Mouse (Mus musculus) heart, embryonic 13.5 days (tissue): ENCODE results near the gene Slc8b1. TPM values are rescaled to one million over a fixed set of nuclear protein-coding genes. Genes with fewer than 3 reads are reported as not detected.

Source experiments
- ATAC-seq: fragments of 200-750 bp; cut with Nextera tagmentation; 2 replicates; pipeline ENCODE4 v1.8.0; 2017; ENCODE audit warnings: moderate TSS enrichment; ENCODE audit not compliant: insufficient number of reproducible peaks, low FRiP score, low TSS enrichment; ENCODE audit errors: extremely low read depth
- H3K27ac ChIP-seq: fragments of 300-500 bp; sonication (generic); replicated peaks from 2 replicates; pipeline ENCODE4 v1.5.1; 2015; ENCODE audit warnings: moderate library complexity, mild to moderate bottlenecking, inconsistent platforms
- H3K27me3 ChIP-seq: fragments of 300-500 bp; sonication (generic); replicated peaks from 2 replicates; pipeline ENCODE4 v1.6.1; 2015; ENCODE audit warnings: mild to moderate bottlenecking, inconsistent platforms
- H3K36me3 ChIP-seq: fragments of 300-500 bp; sonication (generic); 2 replicates; pipeline ENCODE4 v1.6.1; 2015; ENCODE audit warnings: mild to moderate bottlenecking, inconsistent platforms
- H3K4me1 ChIP-seq: fragments of 300-500 bp; sonication (generic); 2 replicates; pipeline ENCODE4 v1.6.1; 2015; ENCODE audit warnings: inconsistent platforms
- H3K4me2 ChIP-seq: fragments of 300-500 bp; sonication (generic); 2 replicates; pipeline ENCODE4 v1.6.1; 2015; ENCODE audit warnings: inconsistent platforms, mild to moderate bottlenecking, moderate library complexity
- H3K4me3 ChIP-seq: fragments of 300-500 bp; sonication (generic); 2 replicates; pipeline ENCODE4 v1.5.1; 2015; ENCODE audit warnings: moderate library complexity, mild to moderate bottlenecking, inconsistent platforms
- H3K9ac ChIP-seq: fragments of 300-500 bp; sonication (generic); 2 replicates; pipeline ENCODE4 v1.6.1; 2015; ENCODE audit warnings: inconsistent platforms, mild to moderate bottlenecking, moderate library complexity
- H3K9me3 ChIP-seq: fragments of 300-500 bp; sonication (generic); 2 replicates; pipeline ENCODE4 v1.6.1; 2016; ENCODE audit warnings: inconsistent platforms
- WGBS: fragments of 180-500 bp; shearing (Covaris S2); methylation state at CpG from one replicate; pipeline ENCODE4 v1.1.7; 2015; ENCODE audit warnings: mixed read lengths; 5-methylcytosine and 5-hydroxymethylcytosine counted together
- polyA plus RNA-seq: library from polyadenylated mRNA; unstranded; fragments of >200 nt; fragmentation: Nextera tagmentation; extraction: Ambion mirVana; gene quantifications from 2 replicates; pipeline ENCODE4 v1.2.1, GENCODE M21; 2015

Gene Slc8b1
- polyA plus RNA-seq, 1 experiment from 2014 or later = 4.6 TPM

GRCm38 (mm10) chr5:120476296-120476695, 34.7 kb upstream of the Slc8b1 start, which contains the start of gene Sds:
Sds (plus strand) TSS chr5:120476526.
- peak within 1 kb of the TSS; percentile 42 for H3K4me2 ChIP-seq
- no peaks in the 10 kb centered on the region for H3K9me3 ChIP-seq
- no peak within 1 kb of the TSS for H3K27ac ChIP-seq
- H3K4me3 ChIP-seq = no peak within 1 kb of the TSS
- ATAC-seq = no peak
- peak within 1 kb of the TSS; percentile 6; the same call in 1 of the 2 replicates for H3K9ac ChIP-seq
- H3K4me1 ChIP-seq = peaks cover 6% of the 10 kb centered on the region; the same call in 1 of the 2 replicates
- H3K36me3 ChIP-seq = no peaks in the 10 kb centered on the region
- peaks cover 35% of the 10 kb centered on the region for H3K27me3 ChIP-seq
- WGBS = 16% methylated on average over 13 of the region's 13 CpGs

- Histone ChIP-seq H3K27ac (no peak overlapping the region), H3K4me3 (no peak overlapping the region), H3K4me2 (no peak overlapping the region), H3K4me1 (peaks cover 6% of the 10 kb centered on the region; the same call in 1 of the 2 replicates), H3K9ac (no peak overlapping the region), H3K36me3 (no peaks in the 10 kb centered on the region), H3K9me3 (no peaks in the 10 kb centered on the region), H3K27me3 (peaks cover 26% of the 10 kb centered on the region)
- no peak for ATAC-seq
- WGBS = 79% methylated on average over 5 of the region's 5 CpGs
Observed at GRCm38 (mm10) chr5:120477993-120478392, 33.0 kb upstream of the Slc8b1 start.

GRCm38 (mm10) chr5:120479538-120479937, 31.4 kb upstream of the Slc8b1 start:
- Histone ChIP-seq H3K4me2 (no peak overlapping the region), H3K36me3 (peaks cover 8% of the 10 kb centered on the region), H3K27me3 (peaks cover 26% of the 10 kb centered on the region), H3K4me3 (no peak overlapping the region), H3K9ac (no peak overlapping the region), H3K9me3 (no peaks in the 10 kb centered on the region), H3K27ac (no peak overlapping the region), H3K4me1 (peaks cover 6% of the 10 kb centered on the region; the same call in 1 of the 2 replicates)
- WGBS = 62% methylated on average over 4 of the region's 4 CpGs
- ATAC-seq = no peak

DNA sequence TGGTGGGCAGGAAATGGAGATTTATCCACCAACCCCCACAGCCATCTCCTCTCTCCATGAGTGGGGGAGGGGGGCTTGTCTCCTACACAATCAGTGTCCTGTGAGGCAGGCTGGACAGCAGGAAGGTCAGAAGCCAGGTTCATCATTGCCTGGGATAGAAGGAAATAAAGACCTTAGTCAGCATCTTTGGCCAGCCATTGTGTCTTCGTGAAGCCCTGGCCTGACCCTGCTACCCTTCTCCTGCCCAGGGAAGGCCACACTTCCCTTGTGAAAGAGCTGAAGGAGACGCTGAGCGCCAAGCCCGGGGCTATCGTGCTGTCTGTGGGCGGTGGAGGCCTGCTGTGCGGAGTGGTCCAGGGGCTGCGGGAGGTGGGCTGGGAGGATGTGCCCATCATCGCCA, 29.8 kb upstream of the Slc8b1 start:
- no peak overlapping the region for H3K4me2 ChIP-seq
- H3K27ac ChIP-seq = no peak overlapping the region
- no peak overlapping the region for H3K4me3 ChIP-seq
- H3K27me3 ChIP-seq = peaks cover 18% of the 10 kb centered on the region
- H3K36me3 ChIP-seq = peaks cover 25% of the 10 kb centered on the region
- H3K4me1 ChIP-seq = peaks cover 3% of the 10 kb centered on the region; the same call in 1 of the 2 replicates
- ATAC-seq = no peak
- no peaks in the 10 kb centered on the region for H3K9me3 ChIP-seq
- 74% methylated on average over 9 of the region's 9 CpGs for WGBS
- H3K9ac ChIP-seq = no peak overlapping the region

DNA sequence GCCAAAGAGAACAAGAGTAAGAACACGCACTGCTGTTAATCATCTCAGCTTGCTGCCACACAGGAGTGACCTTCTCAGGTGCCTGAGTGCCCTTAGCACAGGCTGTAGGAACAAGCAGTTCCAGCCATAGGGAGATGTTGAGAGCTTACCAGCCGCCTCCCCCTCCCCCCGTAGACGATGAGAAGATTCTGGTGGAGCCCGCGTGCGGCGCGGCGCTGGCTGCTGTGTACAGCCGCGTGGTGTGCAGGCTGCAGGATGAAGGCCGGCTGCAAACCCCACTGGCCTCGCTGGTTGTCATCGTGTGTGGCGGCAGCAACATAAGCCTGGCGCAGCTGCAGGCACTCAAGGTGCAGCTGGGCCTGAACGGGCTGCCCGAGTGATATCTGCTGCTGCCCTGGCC, 27.6 kb upstream of the Slc8b1 start:
- peaks cover 46% of the 10 kb centered on the region for H3K36me3 ChIP-seq
- WGBS = 77% methylated on average over 19 of the region's 19 CpGs
- no peak for ATAC-seq
- no peak overlapping the region for H3K4me2 ChIP-seq
- H3K4me3 ChIP-seq = no peak overlapping the region
- H3K9ac ChIP-seq = no peak overlapping the region
- no peak overlapping the region for H3K27ac ChIP-seq
- H3K27me3 ChIP-seq = 0 out of 2 replicates have a peak, but pooled peaks cover 3% of the 10 kb centered on the region
- H3K4me1 ChIP-seq = no peaks in the 10 kb centered on the region
- no peaks in the 10 kb centered on the region for H3K9me3 ChIP-seq

DNA sequence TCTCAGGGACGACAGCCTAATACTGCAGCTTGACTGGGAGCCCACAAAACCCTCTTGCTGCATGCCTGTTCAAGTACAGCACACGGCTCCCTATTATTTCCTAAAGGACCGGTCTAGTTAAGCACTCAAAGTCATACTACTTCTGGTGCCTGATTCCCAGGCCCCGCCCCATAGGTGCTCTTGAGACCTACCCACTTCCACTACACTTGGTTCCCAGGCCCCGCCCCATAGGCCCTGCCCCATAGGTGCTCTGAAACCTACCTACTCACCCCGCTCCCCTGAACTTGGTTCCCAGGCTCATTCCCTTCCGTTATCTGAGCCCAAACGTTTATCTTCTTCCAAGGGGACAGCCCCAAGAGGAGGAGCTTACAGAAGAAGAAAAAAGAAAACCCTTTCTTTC, 23.1 kb upstream of the Slc8b1 start:
- peaks cover 67% of the 10 kb centered on the region for H3K36me3 ChIP-seq
- no peak for ATAC-seq
- 75% methylated on average over 8 of the region's 8 CpGs for WGBS

DNA sequence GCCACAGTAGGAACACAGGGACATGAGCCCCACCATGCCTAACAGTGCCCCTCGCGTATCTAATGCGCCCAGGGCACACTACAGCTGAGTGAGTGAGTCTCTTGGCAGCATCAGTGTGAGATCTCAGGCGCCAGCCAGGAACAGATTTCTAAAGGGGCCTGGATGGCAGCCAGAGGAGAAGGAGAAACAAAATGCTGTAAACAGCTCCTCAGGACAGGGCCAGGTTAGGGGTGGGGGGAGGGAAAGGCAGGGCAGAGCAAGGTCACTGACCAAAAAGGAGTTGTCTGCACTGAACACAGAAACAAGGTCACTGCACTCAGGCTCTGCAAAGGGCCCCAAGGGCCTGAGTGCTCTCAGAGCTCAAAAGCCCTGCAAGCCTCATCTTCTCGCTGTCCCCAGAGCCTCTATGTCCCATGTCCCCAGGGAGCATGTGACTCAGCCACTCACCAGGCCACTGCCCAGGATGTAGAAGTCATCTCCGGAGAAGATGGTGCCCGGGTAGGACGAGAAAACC, 20.2 kb upstream of the Slc8b1 start:
- Histone ChIP-seq H3K4me3 (no peak overlapping the region), H3K9me3 (no peaks in the 10 kb centered on the region), H3K4me2 (no peak overlapping the region), H3K36me3 (peaks cover 72% of the 10 kb centered on the region), H3K27ac (peak overlapping the region; percentile 77), H3K27me3 (no peaks in the 10 kb centered on the region), H3K9ac (0 out of 2 replicates have a peak overlapping the region, but pooled peaks have one; percentile 8), H3K4me1 (peaks cover 13% of the 10 kb centered on the region)
- ATAC-seq = no peak
- WGBS = 59% methylated on average over 8 of the region's 8 CpGs

More for the DNA sequence above, 23.1 kb upstream of the Slc8b1 start:
- no peaks in the 10 kb centered on the region for H3K9me3 ChIP-seq
- H3K4me3 ChIP-seq = no peak overlapping the region
- H3K4me1 ChIP-seq = peaks cover 13% of the 10 kb centered on the region
- H3K4me2 ChIP-seq = no peak overlapping the region
- no peak overlapping the region for H3K27ac ChIP-seq
- H3K27me3 ChIP-seq = no peaks in the 10 kb centered on the region
- no peak overlapping the region for H3K9ac ChIP-seq

DNA sequence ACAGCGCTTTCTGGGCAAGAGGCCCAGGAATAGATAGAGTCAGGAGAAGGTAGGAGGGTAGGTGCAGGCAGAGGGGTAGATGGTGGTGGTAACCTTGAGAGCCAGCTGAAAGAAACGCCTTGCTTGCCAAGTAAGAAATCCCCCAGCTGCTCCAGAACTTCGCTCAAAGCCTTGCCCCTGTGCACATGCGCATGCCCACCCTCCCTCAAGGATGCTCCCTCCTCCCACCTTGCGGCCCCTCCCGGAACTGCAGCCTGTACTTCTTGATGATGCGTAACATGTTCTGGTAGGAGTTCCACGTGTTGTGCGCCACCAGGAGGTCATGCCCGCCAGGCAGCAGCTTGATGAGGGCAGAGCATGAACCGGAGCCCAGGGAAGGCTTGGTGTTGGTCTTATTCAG, 18.5 kb upstream of the Slc8b1 start:
- Histone ChIP-seq H3K27me3 (no peaks in the 10 kb centered on the region), H3K9me3 (no peaks in the 10 kb centered on the region), H3K27ac (no peak overlapping the region), H3K36me3 (peaks cover 66% of the 10 kb centered on the region), H3K4me3 (no peak overlapping the region), H3K4me2 (no peak overlapping the region), H3K9ac (no peak overlapping the region), H3K4me1 (peaks cover 13% of the 10 kb centered on the region)
- no peak for ATAC-seq
- WGBS = 64% methylated on average over 11 of the region's 11 CpGs

DNA sequence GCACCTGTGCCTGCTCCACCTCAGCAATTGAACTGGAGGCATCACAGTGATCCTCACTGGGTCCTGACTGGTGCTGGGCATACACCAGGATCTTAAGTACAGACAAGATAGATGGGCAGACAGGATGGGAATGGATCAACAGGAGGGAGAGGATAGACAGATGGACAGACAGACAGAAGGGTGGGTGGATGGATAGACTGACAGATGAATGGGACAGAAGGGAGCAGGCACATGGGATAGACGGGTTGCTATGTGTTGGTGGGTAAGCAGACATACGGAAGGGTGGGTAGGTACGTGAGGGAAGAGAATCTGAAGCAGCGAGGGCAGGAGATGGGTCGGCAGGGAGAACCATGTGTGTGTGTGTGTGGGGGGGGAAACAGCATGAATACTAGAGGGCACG, 17.5 kb upstream of the Slc8b1 start:
- H3K27me3 ChIP-seq = no peaks in the 10 kb centered on the region
- no peaks in the 10 kb centered on the region for H3K9me3 ChIP-seq

GRCm38 (mm10) chr5:120493873-120494395, 17.0 kb upstream of the Slc8b1 start:
- no peak overlapping the region for H3K4me2 ChIP-seq
- no peak overlapping the region for H3K27ac ChIP-seq
- H3K9ac ChIP-seq = no peak overlapping the region
- peaks cover 13% of the 10 kb centered on the region for H3K4me1 ChIP-seq
- no peak for ATAC-seq
- 85% methylated on average over 9 of the region's 9 CpGs for WGBS
- H3K36me3 ChIP-seq = peaks cover 67% of the 10 kb centered on the region
- no peaks in the 10 kb centered on the region for H3K9me3 ChIP-seq
- no peaks in the 10 kb centered on the region for H3K27me3 ChIP-seq
- H3K4me3 ChIP-seq = no peak overlapping the region

More for the DNA sequence above, 17.5 kb upstream of the Slc8b1 start:
- ATAC-seq = no peak
- Histone ChIP-seq H3K4me1 (peaks cover 13% of the 10 kb centered on the region), H3K9ac (no peak overlapping the region), H3K27ac (no peak overlapping the region), H3K4me2 (no peak overlapping the region), H3K4me3 (no peak overlapping the region), H3K36me3 (peaks cover 67% of the 10 kb centered on the region)
- 93% methylated on average over 6 of the region's 6 CpGs for WGBS

DNA sequence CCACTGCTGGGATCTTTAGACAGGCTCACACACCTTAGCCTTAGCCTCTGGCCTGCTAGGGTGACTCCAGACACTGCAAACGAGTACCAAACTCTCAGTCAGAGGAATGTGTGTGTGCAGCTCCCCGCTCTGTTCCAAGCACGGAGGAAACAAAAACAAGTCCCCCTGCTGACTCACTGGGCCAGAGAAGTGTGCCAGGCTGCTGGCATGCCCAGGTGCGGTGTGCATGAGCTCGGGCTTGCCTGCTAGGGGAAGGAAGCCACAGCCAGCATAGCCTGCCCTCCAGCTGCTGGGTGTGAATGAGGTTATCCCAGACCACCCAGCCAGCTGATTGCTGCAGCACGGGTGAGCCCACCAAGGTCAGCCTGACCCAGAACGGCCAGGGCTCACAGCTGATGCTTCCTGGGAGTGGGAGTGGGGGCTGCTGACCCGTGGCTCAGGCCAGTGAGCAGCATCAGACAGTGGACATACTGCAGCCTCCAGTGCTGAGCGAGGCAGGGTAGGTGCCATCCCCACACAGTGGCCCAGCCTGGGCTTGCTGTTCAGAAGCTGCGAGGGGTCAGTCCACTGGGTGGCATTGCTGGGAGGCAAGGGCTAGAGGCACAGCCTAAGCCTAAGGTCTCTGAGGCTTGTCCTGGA, 15.8 kb upstream of the Slc8b1 start:
- Histone ChIP-seq H3K4me1 (peaks cover 13% of the 10 kb centered on the region), H3K4me3 (no peak overlapping the region), H3K4me2 (no peak overlapping the region), H3K27ac (no peak overlapping the region), H3K36me3 (peaks cover 61% of the 10 kb centered on the region), H3K27me3 (no peaks in the 10 kb centered on the region), H3K9me3 (no peaks in the 10 kb centered on the region), H3K9ac (no peak overlapping the region)
- 63% methylated on average over 10 of the region's 10 CpGs for WGBS
- no peak for ATAC-seq
